Mouse (Mus musculus) frontal cortex, postnatal 25 days (tissue): ENCODE measurements around the gene Psmg1.
A peak's percentile ranks its signal among the peaks of the same experiment; 100 is the strongest.

Source experiments
- DNase-seq, 2 experiments: peaks; one replicate each; pipeline ENCODE4 v3.0.0; 2022; ENCODE audit warnings: low spot score in 2 of 2

The Psmg1 gene

DNA sequence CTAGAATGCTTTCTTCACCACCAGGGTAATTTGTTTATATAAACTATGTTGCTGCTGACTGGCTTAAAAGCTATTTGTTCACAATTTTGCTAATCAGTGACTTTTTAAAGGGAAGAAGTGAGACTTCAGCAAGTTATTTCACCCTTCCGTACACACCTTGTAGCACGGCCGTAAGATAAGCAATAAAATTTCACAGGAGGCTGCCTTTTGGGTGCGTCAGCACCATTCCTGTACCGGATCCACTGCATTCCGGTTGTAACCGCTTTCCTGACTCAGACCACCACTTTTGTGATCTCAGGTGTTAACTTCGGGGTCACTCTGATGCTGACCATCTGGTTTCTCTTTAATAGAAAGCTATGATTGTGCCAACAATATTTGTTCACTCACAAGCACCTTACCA is 32.7 kb downstream of the Psmg1 start:
- no peak for DNase-seq

GRCm38 (mm10) chr16:95956618-95957017 is 34.1 kb downstream of the Psmg1 start:
- no peak for DNase-seq

DNA sequence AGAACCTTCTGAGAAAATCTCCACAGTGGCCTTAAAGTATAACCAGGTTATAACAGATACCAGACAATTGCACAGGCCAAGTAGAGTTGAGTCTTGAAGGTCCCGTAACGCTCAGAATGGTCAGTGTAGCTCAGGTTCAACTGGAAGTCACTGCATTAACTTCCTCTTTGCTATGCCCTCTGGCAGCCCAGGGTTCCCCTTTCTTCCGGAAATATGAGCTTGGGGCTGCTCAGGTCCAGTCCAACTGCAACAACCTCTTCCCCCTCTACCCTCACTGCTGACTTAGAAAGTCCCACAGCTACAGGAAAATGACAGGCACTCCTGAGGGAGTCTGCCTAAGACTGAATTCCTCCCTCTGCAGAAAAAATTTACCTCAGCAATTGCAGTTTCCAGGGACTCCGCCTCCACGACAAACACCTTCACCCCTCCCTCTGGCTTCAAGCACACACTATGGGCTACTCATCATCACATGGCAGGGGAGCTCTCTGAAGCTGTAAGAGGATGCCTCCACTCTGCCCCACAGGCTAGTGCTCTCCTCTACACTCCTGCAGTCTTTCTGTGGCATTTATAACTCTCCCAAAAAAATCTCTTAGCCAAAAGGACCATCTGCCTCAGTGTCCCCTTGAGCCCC is 34.9 kb downstream of the Psmg1 start:
- no peak for DNase-seq

DNA sequence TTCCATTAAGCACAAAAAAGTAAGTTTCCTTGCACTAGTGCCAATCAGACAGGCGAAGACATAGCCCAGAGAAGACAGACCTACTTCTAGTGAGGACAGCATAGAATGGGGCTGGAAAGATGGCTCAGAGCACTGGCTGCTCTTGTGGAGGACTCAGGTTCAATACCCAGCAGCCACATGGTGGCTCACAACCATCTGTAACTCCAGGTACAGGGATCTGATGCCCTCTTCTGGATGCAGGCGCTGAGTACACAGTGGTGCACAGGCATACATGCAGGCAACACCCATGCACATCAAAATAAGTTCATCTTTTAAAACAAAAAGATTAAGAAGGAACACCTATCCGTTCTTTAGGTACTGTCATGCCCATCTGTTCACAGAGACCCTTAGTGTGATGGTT is 36.4 kb downstream of the Psmg1 start:
- DNase-seq, result no peak

DNA sequence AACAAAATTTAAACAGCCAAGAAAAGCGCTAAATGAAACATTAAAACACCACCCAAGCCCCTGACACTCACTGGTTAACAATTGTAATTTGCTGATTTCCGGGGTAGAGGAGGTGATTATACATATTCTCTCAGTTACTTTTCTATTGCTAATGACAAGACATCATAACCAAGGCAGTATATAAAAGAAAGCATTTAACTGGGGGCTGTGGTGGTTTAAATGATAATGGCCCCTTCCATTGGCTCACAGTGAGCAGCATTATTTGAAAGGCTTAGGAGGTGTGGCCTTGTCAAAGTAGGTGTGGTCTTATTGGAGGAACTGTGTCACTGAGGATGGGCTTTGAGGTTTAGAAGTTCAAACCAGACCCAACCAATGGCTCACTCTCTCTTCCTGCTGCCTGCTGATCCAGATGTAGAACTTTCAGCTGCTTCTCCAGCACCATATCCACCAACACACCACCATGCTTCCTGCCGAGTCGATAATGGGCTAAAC is 37.6 kb downstream of the Psmg1 start:
- DNase-seq, result no peak

DNA sequence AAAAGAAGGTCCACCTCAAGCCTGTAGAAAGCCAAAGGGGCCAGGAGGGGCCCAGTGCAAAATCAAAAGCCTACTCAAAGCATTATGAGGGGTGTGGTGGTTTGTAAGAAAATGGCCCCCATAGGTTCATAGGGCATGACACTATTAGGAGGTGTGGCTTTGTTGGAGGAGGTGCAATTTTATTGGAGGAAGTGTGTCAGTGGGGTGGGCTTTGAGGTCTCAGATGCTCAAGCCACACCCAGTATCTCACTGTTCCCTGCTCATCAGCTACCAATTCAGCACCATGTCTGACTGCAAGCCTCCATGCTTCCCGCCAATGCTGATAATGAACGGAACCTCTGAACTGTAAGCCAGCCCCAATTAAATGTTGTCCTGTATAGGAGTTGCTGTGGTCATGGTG is 39.3 kb downstream of the Psmg1 start:
- no peak for DNase-seq

DNA sequence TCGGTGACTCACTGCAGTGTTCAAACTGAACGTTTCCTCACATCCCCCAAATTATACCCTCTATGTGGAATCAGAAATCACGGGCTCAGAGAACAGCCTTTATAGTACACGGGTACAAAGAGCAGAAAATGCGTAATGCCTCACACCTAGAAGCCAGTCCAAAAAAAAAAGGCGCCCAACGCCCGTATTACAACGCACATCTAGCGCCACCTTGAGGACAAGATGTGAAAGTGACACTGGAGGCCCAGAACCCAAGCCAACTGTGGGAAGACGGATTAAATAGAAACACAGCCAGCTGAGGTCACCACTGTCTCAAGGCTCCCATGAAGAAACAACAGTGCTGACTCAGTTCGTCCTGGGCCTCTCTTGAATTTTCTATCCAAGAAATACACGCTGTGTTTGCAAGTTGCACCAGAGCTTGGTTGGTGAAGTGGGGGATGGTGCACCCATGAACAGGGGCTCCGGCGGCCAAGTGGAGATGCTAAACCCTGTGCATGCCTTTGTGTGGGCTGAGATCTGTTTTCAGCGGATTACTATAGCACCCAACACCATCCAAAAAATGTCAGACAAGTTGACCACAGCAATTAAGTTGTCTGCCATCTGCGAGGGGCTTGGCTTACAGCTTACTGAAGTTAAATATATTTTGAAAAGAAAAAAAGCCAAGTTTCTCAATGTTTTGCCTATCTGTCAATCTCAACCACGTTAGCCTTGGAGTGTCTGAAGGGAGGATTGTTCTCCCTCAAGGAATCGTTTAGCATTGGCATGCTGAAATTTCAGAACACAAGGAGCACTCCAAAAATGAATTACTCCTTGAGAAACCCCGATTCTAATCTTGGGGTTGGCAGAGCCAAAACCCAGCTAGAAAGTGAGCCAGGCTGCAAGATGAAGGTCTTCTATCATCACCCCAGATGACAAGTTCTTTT is 45.1 kb downstream of the Psmg1 start:
- peak; percentile 59 to 64 for DNase-seq

GRCm38 (mm10) chr16:95943186-95943585 is 47.6 kb downstream of the Psmg1 start:
- no peak for DNase-seq

- DNase-seq, result no peak
These were observed 49.2 kb downstream of the Psmg1 start for GRCm38 (mm10) chr16:95941575-95941974.

- DNase-seq, result no peak
These were observed 55.2 kb downstream of the Psmg1 start for GRCm38 (mm10) chr16:95935495-95935961.

DNA sequence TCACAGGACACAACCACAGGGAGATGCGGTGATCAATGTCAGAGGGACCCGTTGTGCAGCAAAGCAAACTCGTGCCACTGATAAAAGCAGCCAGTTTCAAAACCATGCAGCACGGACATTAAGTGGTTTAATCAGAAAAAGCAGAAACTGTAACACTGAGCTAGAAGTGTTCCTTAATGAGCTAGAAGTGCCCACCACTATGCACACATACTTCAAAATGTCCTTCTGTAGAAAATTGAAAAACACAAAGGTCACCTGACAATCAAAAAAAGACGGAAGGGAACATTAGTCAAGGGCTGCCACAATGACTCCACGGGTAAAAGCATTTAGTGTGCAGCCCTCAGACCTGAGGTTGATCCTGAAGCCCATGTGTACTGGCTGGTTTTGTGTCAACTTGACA is 57.9 kb downstream of the Psmg1 start:
- DNase-seq, result no peak

DNA sequence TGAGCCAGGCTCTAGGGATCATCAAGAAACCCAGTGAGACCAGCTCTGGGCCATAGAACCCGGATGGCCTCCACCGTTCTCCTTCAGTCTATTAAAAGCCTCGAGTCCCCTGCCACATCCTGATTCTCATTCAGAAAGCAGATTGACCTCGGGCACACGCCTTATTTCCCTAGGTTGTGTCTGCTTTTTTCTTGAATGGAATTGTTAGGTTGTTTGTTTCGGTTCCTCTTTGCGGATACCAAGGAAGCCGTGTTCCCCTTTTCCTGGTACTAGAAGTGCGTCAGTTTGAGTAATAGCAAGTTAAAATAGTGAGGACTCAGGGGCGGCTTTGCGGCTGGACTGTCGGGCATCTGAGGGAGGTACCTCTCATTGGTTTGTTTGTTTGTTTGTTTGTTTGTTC is 59.3 kb downstream of the Psmg1 start:
- no peak for DNase-seq
